In genomic region chr10:20220443-20221071, GRCm38 (mm10) we compare ENCODE assay signal across 12 mouse cellular contexts.
A peak's percentile ranks its signal among the peaks of the same experiment; 100 is the strongest.
DNase-seq lines count a peak whose midpoint lies in the region; ATAC-seq and TF ChIP-seq lines count a peak whose summit lies in the region.
"Had no signal": no experiment of that assay in that cellular context is flagged by ENCODE, and none has a peak within 500 bp of the region (broad histone marks: within the 10 kb centered on the region; RNA-seq: fewer than 3 reads in every experiment).

No protein-coding gene starts in this region.

- no peak overlapping the region for H3K9ac ChIP-seq in forebrain, embryonic 14.5 days (ENCODE audit: low read length)
- no peak overlapping the region for H3K9ac ChIP-seq in forebrain, embryonic 12.5 days
- H3K9ac ChIP-seq in lung, postnatal 0 days (replicated peaks; ENCODE audit: low read depth): no peak overlapping the region
- H3K9ac ChIP-seq in kidney, embryonic 14.5 days (ENCODE audit: low read depth, low read length): no peak overlapping the region
- no peak overlapping the region for H3K9ac ChIP-seq in stomach, embryonic 14.5 days (replicated peaks; ENCODE audit: low read depth, low read length)
- H3K9ac ChIP-seq: midbrain, embryonic 12.5 days had no signal

- no peaks in the 10 kb centered on the region for H3K9me3 ChIP-seq in forebrain, embryonic 14.5 days (replicated peaks; ENCODE audit: control insufficient read depth, low read length)
- H3K9me3 ChIP-seq in forebrain, embryonic 12.5 days: no peaks in the 10 kb centered on the region
- no peaks in the 10 kb centered on the region for H3K9me3 ChIP-seq in lung, postnatal 0 days (ENCODE audit: low read length)
- no peaks in the 10 kb centered on the region for H3K9me3 ChIP-seq in kidney, embryonic 14.5 days (ENCODE audit: control insufficient read depth, low read length)
- no peaks in the 10 kb centered on the region for H3K9me3 ChIP-seq in stomach, embryonic 14.5 days (ENCODE audit: control insufficient read depth, low read depth, low read length)
- H3K9me3 ChIP-seq: midbrain, embryonic 12.5 days had no signal

- H3K4me3 ChIP-seq in forebrain, embryonic 14.5 days (ENCODE audit: low read depth, low read length): no peak overlapping the region
- no peak overlapping the region for H3K4me3 ChIP-seq in forebrain, embryonic 12.5 days (replicated peaks)
- H3K4me3 ChIP-seq in lung, postnatal 0 days (ENCODE audit: low read depth, low read length): no peak overlapping the region
- no peak overlapping the region for H3K4me3 ChIP-seq in kidney, embryonic 14.5 days (ENCODE audit: low read length)
- H3K4me3 ChIP-seq in stomach, embryonic 14.5 days (ENCODE audit: low read depth, low read length): no peak overlapping the region
- H3K4me3 ChIP-seq: midbrain, embryonic 12.5 days had no signal

- DNase-seq in forebrain, embryonic 14.5 days (ENCODE audit: low spot score): peak; percentile 16
- no peak for DNase-seq in lung, postnatal 0 days (ENCODE audit: low spot score)
- no peak for DNase-seq in lung, postnatal 14 days
- no peak for DNase-seq in urinary bladder, adult 2 months (ENCODE audit: low spot score)
- no peak for DNase-seq in layer of hippocampus, postnatal 25 days (ENCODE audit: extremely low spot score in 1 of 2, low spot score in 1 of 2)
- DNase-seq: cerebellum, postnatal 36 days; right cerebral cortex, postnatal 4 days had no signal

- no peak overlapping the region for H3K27ac ChIP-seq in forebrain, embryonic 14.5 days (ENCODE audit: low read depth, low read length)
- no peak overlapping the region for H3K27ac ChIP-seq in forebrain, embryonic 12.5 days
- H3K27ac ChIP-seq in lung, postnatal 0 days (ENCODE audit: low read length): no peak overlapping the region
- no peak overlapping the region for H3K27ac ChIP-seq in kidney, embryonic 14.5 days (ENCODE audit: low read depth, low read length)
- no peak overlapping the region for H3K27ac ChIP-seq in stomach, embryonic 14.5 days (ENCODE audit: low read length)
- H3K27ac ChIP-seq: midbrain, embryonic 12.5 days had no signal

- no peak for TF ChIP-seq EP300 in lung, postnatal 0 days (IDR thresholded peaks at IDR 0.05)

- no peak for TF ChIP-seq CTCF in lung, postnatal 0 days (IDR thresholded peaks at IDR 0.05)

- no peaks in the 10 kb centered on the region for H3K36me3 ChIP-seq in forebrain, embryonic 14.5 days (ENCODE audit: control insufficient read depth, insufficient read depth, low read length)
- no peaks in the 10 kb centered on the region for H3K36me3 ChIP-seq in forebrain, embryonic 12.5 days (replicated peaks)
- H3K36me3 ChIP-seq in lung, postnatal 0 days (ENCODE audit: insufficient read depth, low read length): no peaks in the 10 kb centered on the region
- H3K36me3 ChIP-seq in kidney, embryonic 14.5 days (ENCODE audit: control insufficient read depth, insufficient read depth, low read length): no peaks in the 10 kb centered on the region
- H3K36me3 ChIP-seq in stomach, embryonic 14.5 days (ENCODE audit: control insufficient read depth, insufficient read depth, low read length): no peaks in the 10 kb centered on the region
- H3K36me3 ChIP-seq: midbrain, embryonic 12.5 days had no signal

- no peak for ATAC-seq in forebrain, embryonic 14.5 days
- ATAC-seq in forebrain, embryonic 12.5 days (ENCODE audit: low FRiP score): no peak
- peak; percentile 33; the same call in 1 of the 2 replicates for ATAC-seq in lung, postnatal 0 days
- 0 out of 2 replicates have a peak, but pooled peaks have one; percentile 32 for ATAC-seq in kidney, embryonic 14.5 days (ENCODE audit: low FRiP score, low TSS enrichment)
- 0 out of 2 replicates have a peak, but pooled peaks have one; percentile 37 for ATAC-seq in stomach, embryonic 14.5 days (ENCODE audit: insufficient number of reproducible peaks, insufficient read depth, low FRiP score, low read depth)
- ATAC-seq: Patski had no signal

- WGBS in forebrain, embryonic 14.5 days: 69% methylated on average over 10 of the region's 10 CpGs
- WGBS in forebrain, embryonic 12.5 days: 85% methylated on average over 10 of the region's 10 CpGs
- 24% methylated on average over 10 of the region's 10 CpGs for WGBS in lung, postnatal 0 days
- 52% methylated on average over 10 of the region's 10 CpGs for WGBS in kidney, embryonic 14.5 days
- WGBS in stomach, embryonic 14.5 days: 51% methylated on average over 10 of the region's 10 CpGs

- no peak overlapping the region for H3K4me2 ChIP-seq in forebrain, embryonic 14.5 days (ENCODE audit: low read length)
- H3K4me2 ChIP-seq in forebrain, embryonic 12.5 days: no peak overlapping the region
- no peak overlapping the region for H3K4me2 ChIP-seq in lung, postnatal 0 days (replicated peaks; ENCODE audit: low read depth, low read length)
- no peak overlapping the region for H3K4me2 ChIP-seq in kidney, embryonic 14.5 days (replicated peaks; ENCODE audit: low read depth, low read length)
- H3K4me2 ChIP-seq in stomach, embryonic 14.5 days (replicated peaks; ENCODE audit: low read depth, low read length): no peak overlapping the region
- H3K4me2 ChIP-seq: midbrain, embryonic 12.5 days had no signal

- H3K4me1 ChIP-seq in forebrain, embryonic 14.5 days (ENCODE audit: control insufficient read depth, insufficient read depth, low read length): no peaks in the 10 kb centered on the region
- H3K4me1 ChIP-seq in forebrain, embryonic 12.5 days: no peaks in the 10 kb centered on the region
- no peaks in the 10 kb centered on the region for H3K4me1 ChIP-seq in lung, postnatal 0 days (ENCODE audit: insufficient read depth, low read depth, low read length)
- H3K4me1 ChIP-seq in kidney, embryonic 14.5 days (ENCODE audit: control insufficient read depth, insufficient read depth, low read length): no peaks in the 10 kb centered on the region
- no peaks in the 10 kb centered on the region for H3K4me1 ChIP-seq in stomach, embryonic 14.5 days (ENCODE audit: control insufficient read depth, insufficient read depth, low read length)
- H3K4me1 ChIP-seq: midbrain, embryonic 12.5 days had no signal

- no peaks in the 10 kb centered on the region for H3K27me3 ChIP-seq in forebrain, embryonic 14.5 days (replicated peaks; ENCODE audit: control insufficient read depth, insufficient read depth, low read length)
- H3K27me3 ChIP-seq in forebrain, embryonic 12.5 days: no peaks in the 10 kb centered on the region
- no peaks in the 10 kb centered on the region for H3K27me3 ChIP-seq in lung, postnatal 0 days (replicated peaks; ENCODE audit: insufficient read depth, low read length)
- H3K27me3 ChIP-seq in kidney, embryonic 14.5 days (ENCODE audit: control insufficient read depth, insufficient read depth, low read length): no peaks in the 10 kb centered on the region
- no peaks in the 10 kb centered on the region for H3K27me3 ChIP-seq in stomach, embryonic 14.5 days (ENCODE audit: control insufficient read depth, insufficient read depth, low read length)
- H3K27me3 ChIP-seq: midbrain, embryonic 12.5 days; Patski had no signal

Comparison
In these comparisons a context has a peak if more than half of its experiments do, and no peak if none do; other contexts are left out.
1. ATAC-seq: peak in lung, postnatal 0 days (single experiment), kidney, embryonic 14.5 days (single experiment) and stomach, embryonic 14.5 days (single experiment); none in forebrain, embryonic 14.5 days (single experiment) and forebrain, embryonic 12.5 days (single experiment).